Mouse (Mus musculus) MEL (cell line): ENCODE measurements around the gene Wdfy3. TPM values are rescaled to one million over a fixed set of nuclear protein-coding genes. Genes with fewer than 3 reads are reported as not detected.

Source experiments
- DNase-seq: peaks from one replicate; pipeline ENCODE4 v3.0.0; 2011; ENCODE audit warnings: low read depth, low spot score
- H3K27ac ChIP-seq: 2 replicates; pipeline ENCODE4 v1.5.1; 2012; ENCODE audit warnings: low read depth, mild to moderate bottlenecking, control low read depth, low read length, moderate library complexity; ENCODE audit not compliant: control insufficient read depth
- H3K27me3 ChIP-seq, 2 experiments: fragments of 150-350 bp in 1 of 2; sonication (generic) in 1 of 2; 2 replicates each; pipeline ENCODE4 v1.6.1; 2012; ENCODE audit warnings: low read length in 2 of 2, mild to moderate bottlenecking in 2 of 2, improper control_type of control experiment in 1 of 2, moderate library complexity in 1 of 2; ENCODE audit not compliant: insufficient read depth in 2 of 2, control insufficient read depth in 1 of 2
- H3K36me3 ChIP-seq, 2 experiments: 2 replicates each; pipeline ENCODE4 v1.6.1; 2012 to 2014; ENCODE audit warnings: low read length in 2 of 2, improper control_type of control experiment in 1 of 2, inconsistent platforms in 1 of 2, mild to moderate bottlenecking in 1 of 2; ENCODE audit not compliant: insufficient read depth in 2 of 2, control insufficient read depth in 1 of 2
- H3K4me1 ChIP-seq, 2 experiments: fragments of 150-350 bp in 1 of 2; sonication (generic) in 1 of 2; 2 replicates each; pipeline ENCODE4 v1.6.1; 2012; ENCODE audit warnings: low read length in 2 of 2, improper control_type of control experiment in 1 of 2, mild to moderate bottlenecking in 1 of 2; ENCODE audit not compliant: insufficient read depth in 2 of 2, control insufficient read depth in 1 of 2
- H3K4me3 ChIP-seq, 2 experiments: fragments of 150-350 bp in 1 of 2; sonication (generic) in 1 of 2; 2 replicates each; pipeline ENCODE4 v1.5.1; 2012; ENCODE audit warnings: low read depth in 2 of 2, low read length in 2 of 2, mild to moderate bottlenecking in 2 of 2, moderate library complexity in 2 of 2, control low read depth in 1 of 2, improper control_type of control experiment in 1 of 2; ENCODE audit not compliant: control insufficient read depth in 1 of 2, insufficient read depth in 1 of 2
- H3K79me2 ChIP-seq: 2 replicates; pipeline ENCODE4 v1.6.1; 2012; ENCODE audit warnings: mild to moderate bottlenecking, low read length, moderate library complexity; ENCODE audit not compliant: control insufficient read depth, poor library complexity, insufficient read depth
- H3K9ac ChIP-seq: 2 replicates; pipeline ENCODE4 v1.6.1; 2012; ENCODE audit warnings: low read depth, mild to moderate bottlenecking, control low read depth, low read length, moderate library complexity; ENCODE audit not compliant: control insufficient read depth, poor library complexity, severe bottlenecking
- H3K9me3 ChIP-seq: fragments of 150-350 bp; sonication (generic); replicated peaks from 2 replicates; pipeline ENCODE4 v1.6.1; 2012; ENCODE audit warnings: mild to moderate bottlenecking, low read length, improper control_type of control experiment, moderate library complexity; ENCODE audit not compliant: insufficient read depth
- CHD1 ChIP-seq: IDR thresholded peaks from 2 replicates; pipeline ENCODE4 v1.6.1; 2012; ENCODE audit warnings: low read depth, mild to moderate bottlenecking, inconsistent platforms, low read length, improper control_type of control experiment
- CHD2 ChIP-seq: IDR thresholded peaks from 2 replicates; pipeline ENCODE4 v1.6.1; 2011; ENCODE audit warnings: low read length, improper control_type of control experiment
- ELF1 ChIP-seq: IDR thresholded peaks from 2 replicates; pipeline ENCODE4 v1.6.1; 2014; ENCODE audit warnings: low read depth, mild to moderate bottlenecking, inconsistent platforms, low read length, improper control_type of control experiment, moderate library complexity
- EP300 ChIP-seq, 2 experiments: IDR thresholded peaks; 2 replicates each; pipeline ENCODE4 v1.6.1; 2011; ENCODE audit warnings: improper control_type of control experiment in 2 of 2, low read length in 2 of 2, low read depth in 1 of 2, mild to moderate bottlenecking in 1 of 2
- ETS1 ChIP-seq: IDR thresholded peaks from 2 replicates; pipeline ENCODE4 v1.6.1; 2012; ENCODE audit warnings: low read depth, mild to moderate bottlenecking, inconsistent platforms, low read length, improper control_type of control experiment, moderate library complexity
- GABPA ChIP-seq: IDR thresholded peaks from 2 replicates; pipeline ENCODE4 v1.6.1; 2012; ENCODE audit warnings: low read depth, mild to moderate bottlenecking, inconsistent platforms, low read length, improper control_type of control experiment, moderate library complexity
- HCFC1 ChIP-seq: IDR thresholded peaks from 2 replicates; pipeline ENCODE4 v1.6.1; 2012; ENCODE audit warnings: low read depth, mild to moderate bottlenecking, inconsistent platforms, low read length, improper control_type of control experiment, moderate library complexity
- JUND ChIP-seq: IDR thresholded peaks from 2 replicates; pipeline ENCODE4 v1.6.1; 2011; ENCODE audit warnings: low read depth, mild to moderate bottlenecking, improper control_type of control experiment, low read length
- KAT2A ChIP-seq: conservative IDR thresholded peaks from 2 replicates; pipeline ENCODE4 v1.6.1; 2012; ENCODE audit warnings: low read depth, low read length, improper control_type of control experiment, inconsistent platforms
- MAFK ChIP-seq: IDR thresholded peaks from 2 replicates; pipeline ENCODE4 v1.6.1; 2011; ENCODE audit warnings: low read depth, mild to moderate bottlenecking, low read length, improper control_type of control experiment, borderline replicate concordance
- MAX ChIP-seq: IDR thresholded peaks from 2 replicates; pipeline ENCODE4 v1.6.1; 2011; ENCODE audit warnings: low read length, improper control_type of control experiment
- MAZ ChIP-seq: IDR thresholded peaks from 2 replicates; pipeline ENCODE4 v1.6.1; 2012; ENCODE audit warnings: low read depth, mild to moderate bottlenecking, inconsistent platforms, low read length, improper control_type of control experiment
- MEF2A ChIP-seq: IDR thresholded peaks from 2 replicates; pipeline ENCODE4 v1.6.1; 2014; ENCODE audit warnings: low read depth, mild to moderate bottlenecking, inconsistent platforms, low read length, improper control_type of control experiment; ENCODE audit not compliant: poor library complexity, insufficient replicate concordance, severe bottlenecking; ENCODE audit errors: extremely low read depth
- POLR2AphosphoS2 ChIP-seq: IDR thresholded peaks from 2 replicates; pipeline ENCODE4 v1.6.1; 2011; ENCODE audit warnings: low read length, improper control_type of control experiment
- POLR2AphosphoS5 ChIP-seq: IDR thresholded peaks from 2 replicates; pipeline ENCODE4 v1.6.1; 2012; ENCODE audit warnings: low read depth, borderline replicate concordance, mild to moderate bottlenecking, inconsistent platforms, low read length, moderate library complexity, mixed read lengths
- RAD21 ChIP-seq: IDR thresholded peaks from 2 replicates; pipeline ENCODE4 v1.6.1; 2011; ENCODE audit warnings: mild to moderate bottlenecking, low read depth, low read length, improper control_type of control experiment
- RCOR1 ChIP-seq: IDR thresholded peaks from 2 replicates; pipeline ENCODE4 v1.6.1; 2012; ENCODE audit warnings: low read depth, mild to moderate bottlenecking, inconsistent platforms, low read length, improper control_type of control experiment
- SMC3 ChIP-seq: IDR thresholded peaks from 2 replicates; pipeline ENCODE4 v1.6.1; 2011; ENCODE audit warnings: low read depth, low read length, improper control_type of control experiment
- TAL1 ChIP-seq: IDR thresholded peaks from 2 replicates; pipeline ENCODE4 v1.6.1; 2012; ENCODE audit warnings: mild to moderate bottlenecking, inconsistent platforms, low read length, moderate library complexity, mixed read lengths
- TBP ChIP-seq: IDR thresholded peaks from 2 replicates; pipeline ENCODE4 v1.8.0; 2011; ENCODE audit warnings: low read depth, low read length, improper control_type of control experiment
- TCF12 ChIP-seq: IDR thresholded peaks from 2 replicates; pipeline ENCODE4 v1.6.1; 2014; ENCODE audit warnings: low read depth, mild to moderate bottlenecking, inconsistent platforms, low read length, improper control_type of control experiment, moderate library complexity
- UBTF ChIP-seq: IDR thresholded peaks from 2 replicates; pipeline ENCODE4 v1.6.1; 2012; ENCODE audit warnings: low read depth, mild to moderate bottlenecking, inconsistent platforms, low read length, improper control_type of control experiment, moderate library complexity, borderline replicate concordance; ENCODE audit not compliant: insufficient read depth
- USF1 ChIP-seq: IDR thresholded peaks from 2 replicates; pipeline ENCODE4 v1.6.1; 2014; ENCODE audit warnings: low read depth, mild to moderate bottlenecking, inconsistent platforms, low read length, improper control_type of control experiment, moderate library complexity
- USF2 ChIP-seq, 2 experiments: IDR thresholded peaks; 2 replicates each; pipeline ENCODE4 v1.6.1; 2011 to 2012; ENCODE audit warnings: improper control_type of control experiment in 2 of 2, low read length in 2 of 2, borderline replicate concordance in 1 of 2, inconsistent platforms in 1 of 2, low read depth in 1 of 2, mild to moderate bottlenecking in 1 of 2; ENCODE audit not compliant: insufficient read depth in 1 of 2
- ZC3H11A ChIP-seq: IDR thresholded peaks from 2 replicates; pipeline ENCODE4 v1.6.1; 2012; ENCODE audit warnings: low read depth, mild to moderate bottlenecking, inconsistent platforms, low read length, improper control_type of control experiment
- ZKSCAN1 ChIP-seq: IDR thresholded peaks from 2 replicates; pipeline ENCODE4 v1.6.1; 2012; ENCODE audit warnings: low read depth, mild to moderate bottlenecking, inconsistent platforms, low read length, improper control_type of control experiment, moderate library complexity
- ZMIZ1 ChIP-seq: IDR thresholded peaks from 2 replicates; pipeline ENCODE4 v1.6.1; 2012; ENCODE audit warnings: low read depth, mild to moderate bottlenecking, inconsistent platforms, low read length, improper control_type of control experiment, moderate library complexity
- ZNF384 ChIP-seq: IDR thresholded peaks from 2 replicates; pipeline ENCODE4 v1.6.1; 2012; ENCODE audit warnings: low read depth, mild to moderate bottlenecking, inconsistent platforms, low read length, improper control_type of control experiment
- polyA plus RNA-seq, 2 experiments: library from polyadenylated mRNA; stranded (reverse) in 1 of 2; unstranded in 1 of 2; fragments of >175 nt in 1 of 2; fragments of >200 nt in 1 of 2; gene quantifications; 2 replicates each; pipeline versions ENCODE4 v1.2.1 to v1.2.4; 2012; ENCODE audit warnings: low replicate concordance in 2 of 2, low read depth in 1 of 2; ENCODE audit not compliant: insufficient read length in 2 of 2, insufficient read depth in 1 of 2, missing spikeins in 1 of 2
- total RNA-seq: library from RNA; depleted of rRNA; stranded (reverse); fragments of 300-350 nt; gene quantifications from 2 replicates; pipeline ENCODE4 v1.2.3, GENCODE M21; 2012

Wdfy3 gene
- total and polyA plus RNA-seq, 3 experiments, result 10.0 to 21.3 (median 11.9) TPM

- H3K9ac ChIP-seq, result no peak overlapping the region
- no peaks in the 10 kb centered on the region for H3K79me2 ChIP-seq
- no peaks in the 10 kb centered on the region for H3K9me3 ChIP-seq
- H3K4me1 ChIP-seq, result no peaks in the 10 kb centered on the region
- H3K36me3 ChIP-seq, result peaks cover 0 to 4% of the 10 kb centered on the region in 2 experiments; a peak in 2 of 4 replicates
- TF ChIP-seq CHD2, result no peak
- no peak for TF ChIP-seq GABPA
- TF ChIP-seq POLR2AphosphoS5, result no peak
- no peak for TF ChIP-seq RCOR1
- TF ChIP-seq EP300 (IDR thresholded peaks at IDR 0.05; ENCODE audit: low read depth in 1 of 2, low read length in 2 of 2), result no peak
- no peak for TF ChIP-seq JUND
- TF ChIP-seq ZC3H11A, result no peak
- no peak for TF ChIP-seq MAX
- no peak for TF ChIP-seq HCFC1
- no peak for TF ChIP-seq ZNF384
- no peak for TF ChIP-seq TAL1
- TF ChIP-seq TCF12, result no peak
- H3K4me3 ChIP-seq, result no peak overlapping the region
- no peak overlapping the region for H3K27ac ChIP-seq
- no peaks in the 10 kb centered on the region for H3K27me3 ChIP-seq
- no peak for DNase-seq
Observed at GRCm38 (mm10) chr5:102033281-102033680, 36.4 kb downstream of the Wdfy3 start.

GRCm38 (mm10) chr5:102032594-102033240 lies 37.0 kb downstream of the Wdfy3 start:
- no peak for DNase-seq
- Histone ChIP-seq H3K4me1 (no peaks in the 10 kb centered on the region), H3K36me3 (peaks cover 0 to 3% of the 10 kb centered on the region in 2 experiments; a peak in 2 of 4 replicates), H3K9me3 (no peaks in the 10 kb centered on the region), H3K27me3 (no peaks in the 10 kb centered on the region), H3K27ac (no peak overlapping the region), H3K79me2 (no peaks in the 10 kb centered on the region), H3K4me3 (no peak overlapping the region), H3K9ac (no peak overlapping the region)
- TF ChIP-seq ELF1 (no peak), KAT2A (no peak), SMC3 (no peak), UBTF (no peak), ZMIZ1 (no peak), ZC3H11A (no peak), MAFK (no peak), ZKSCAN1 (no peak), RAD21 (no peak), ETS1 (no peak), CHD1 (no peak), MEF2A (no peak), MAZ (no peak), USF2 (IDR thresholded peaks at IDR 0.05; ENCODE audit: borderline replicate concordance in 1 of 2, insufficient read depth in 1 of 2, low read depth in 1 of 2, low read length in 2 of 2) (no peak), POLR2AphosphoS2 (no peak), USF1 (no peak), HCFC1 (no peak), TBP (no peak)
